22 mouse cellular contexts compared by ENCODE assay signal in genomic region chr15:23367712-23368111, GRCm38 (mm10).
DNase-seq lines count a peak whose midpoint lies in the region; ATAC-seq and TF ChIP-seq lines count a peak whose summit lies in the region.
"Had no signal": no experiment of that assay in that cellular context is flagged by ENCODE, and none has a peak within 500 bp of the region (broad histone marks: within the 10 kb centered on the region; RNA-seq: fewer than 3 reads in every experiment).

No protein-coding gene starts in this region.

- DNase-seq in heart, adult 11 months = peak; percentile 11
- DNase-seq in urinary bladder, postnatal 36 days (ENCODE audit: low spot score in 2 of 2) = no peak
- DNase-seq in lung, postnatal 25 days (ENCODE audit: low spot score) = no peak
- DNase-seq: adrenal gland, adult 2 months; adrenal gland, adult 8-10 months; adrenal gland, postnatal 10 days; adrenal gland, postnatal 14 days; adrenal gland, postnatal 25 days; adrenal gland, postnatal 36 days; B cell, adult 2 months; cerebellum, adult 11 months; cerebellum, adult 11-12 months; cerebellum, adult 18-20 months; cerebellum, adult 2 months had no signal

- TF ChIP-seq POLR2A in myocyte (IDR thresholded peaks at IDR 0.05; ENCODE audit: insufficient read length, low read depth) = no peak

- no peak for ATAC-seq in heart, embryonic 12.5 days (ENCODE audit: insufficient number of reproducible peaks, low FRiP score)
- ATAC-seq: activated CD4-positive, CD25-positive, alpha-beta regulatory T cell, adult 4 months; CD4-positive, CD25-positive, alpha-beta regulatory T cell, adult 4 months; Patski had no signal

- no peaks in the 10 kb centered on the region for H3K27me3 ChIP-seq in heart, embryonic 12.5 days (replicated peaks)
- H3K27me3 ChIP-seq in C2C12 (ENCODE audit: control insufficient read depth, insufficient read depth, insufficient read length) (no peaks in the 10 kb centered on the region), myocyte (ENCODE audit: control insufficient read depth, insufficient read depth, insufficient read length) (no peaks in the 10 kb centered on the region)
- H3K27me3 ChIP-seq: CH12.LX, Patski had no signal

- H3K9ac ChIP-seq in heart, embryonic 12.5 days = no peak overlapping the region

- H3K9me3 ChIP-seq in heart, embryonic 12.5 days (replicated peaks) = no peaks in the 10 kb centered on the region
- H3K9me3 ChIP-seq: G1E had no signal

- H3ac ChIP-seq in C2C12 (ENCODE audit: control insufficient read depth, insufficient read length, low read depth) (no peak overlapping the region), myocyte (ENCODE audit: control insufficient read depth, insufficient read length) (no peak overlapping the region)

- H3K4me1 ChIP-seq in heart, embryonic 12.5 days (replicated peaks) = no peaks in the 10 kb centered on the region

- no peak for TF ChIP-seq CTCF in C2C12 (IDR thresholded peaks at IDR 0.05; ENCODE audit: control insufficient read depth, insufficient read depth, insufficient read length)

- H3K79me2 ChIP-seq in C2C12 (ENCODE audit: control insufficient read depth, insufficient read depth) (no peaks in the 10 kb centered on the region), myocyte (ENCODE audit: control insufficient read depth, insufficient read depth) (no peaks in the 10 kb centered on the region)

- no peak overlapping the region for H3K4me2 ChIP-seq in heart, embryonic 12.5 days
- H3K4me2 ChIP-seq in myocyte (ENCODE audit: low read depth) = peak overlapping the region; percentile 26

- no peak overlapping the region for H3K4me3 ChIP-seq in heart, embryonic 12.5 days
- H3K4me3 ChIP-seq in C2C12 (ENCODE audit: insufficient read depth, poor library complexity, severe bottlenecking) (no peak overlapping the region), myocyte (no peak overlapping the region)

- WGBS in heart, embryonic 12.5 days = 27% methylated on average over 1 of the region's 1 CpGs

- H3K36me3 ChIP-seq in heart, embryonic 12.5 days = no peaks in the 10 kb centered on the region
- no peaks in the 10 kb centered on the region for H3K36me3 ChIP-seq in C2C12 (ENCODE audit: control insufficient read depth, insufficient read depth)
- H3K36me3 ChIP-seq in myocyte (ENCODE audit: control insufficient read depth, insufficient read depth) = no peaks in the 10 kb centered on the region
- H3K36me3 ChIP-seq: G1E had no signal

- no peak overlapping the region for H3K27ac ChIP-seq in heart, embryonic 12.5 days (ENCODE audit: poor library complexity, severe bottlenecking)

- no peaks in the 10 kb centered on the region for H3K79me3 ChIP-seq in C2C12 (ENCODE audit: low read depth)

TF ChIP-seq in C2C12, 6 proteins besides CTCF, POLR2A, EP300 and RAD21:
- TF ChIP-seq MYOG (IDR thresholded peaks at IDR 0.05; ENCODE audit: control insufficient read depth, extremely low read depth, insufficient read length) (no peak), MYOD1 (IDR thresholded peaks at IDR 0.05; ENCODE audit: control insufficient read depth, insufficient read length, low read depth) (peak; percentile 83), CEBPB (IDR thresholded peaks at IDR 0.05; ENCODE audit: low read depth) (no peak), FOSL1 (IDR thresholded peaks at IDR 0.05; ENCODE audit: insufficient read depth, low read length, poor library complexity, severe bottlenecking) (peak; percentile 6), MAX (IDR thresholded peaks at IDR 0.05) (peak; percentile 77), USF1 (IDR thresholded peaks at IDR 0.05; ENCODE audit: low read depth) (no peak)

TF ChIP-seq in myocyte, 11 proteins besides CTCF, POLR2A, EP300 and RAD21:
- no peak for TF ChIP-seq TCF3 (IDR thresholded peaks at IDR 0.05; ENCODE audit: insufficient read length, low read depth)
- TF ChIP-seq USF1 (IDR thresholded peaks at IDR 0.05; ENCODE audit: low read depth) = no peak
- TF ChIP-seq E2F4 (IDR thresholded peaks at IDR 0.05; ENCODE audit: insufficient read depth) = no peak
- peak in 2 of 3 experiments; percentile 53 to 80 for TF ChIP-seq MYOG (IDR thresholded peaks at IDR 0.05; ENCODE audit: control insufficient read depth in 1 of 3, insufficient read depth in 1 of 3, insufficient read length in 2 of 3, low read depth in 2 of 3)
- TF ChIP-seq TCF12 (IDR thresholded peaks at IDR 0.05; ENCODE audit: insufficient read depth, poor library complexity, severe bottlenecking) = peak; percentile 74
- peak; percentile 46 for TF ChIP-seq CEBPB (IDR thresholded peaks at IDR 0.05; ENCODE audit: insufficient read depth, poor library complexity, severe bottlenecking)
- TF ChIP-seq MYOD1 (IDR thresholded peaks at IDR 0.05; ENCODE audit: control insufficient read depth in 1 of 3, insufficient read length in 2 of 3, low read depth in 2 of 3) = peak; percentile 65 to 86 (median 71)
